Mouse (Mus musculus): Measurements from ENCODE around the gene Zdhhc14. TPM values are rescaled to one million over a fixed set of nuclear protein-coding genes. Genes with fewer than 3 reads are reported as not detected.

The Zdhhc14 gene
- polyA plus RNA-seq, 1 experiment, result 5.7 TPM

- TF ChIP-seq POLR2A (IDR thresholded peaks at IDR 0.05; ENCODE audit: low read depth, low read length), result no peak
- WGBS, result 71% methylated on average over 6 of the region's 6 CpGs
- Histone ChIP-seq H3K4me3 (ENCODE audit: extremely low read depth, insufficient read depth, insufficient read length) (no peak overlapping the region), H3K27me3 (ENCODE audit: control insufficient read depth, insufficient read depth, low read length) (no peaks in the 10 kb centered on the region), H3K36me3 (ENCODE audit: control insufficient read depth, insufficient read depth, low read length) (no peaks in the 10 kb centered on the region), H3K4me1 (ENCODE audit: control insufficient read depth, insufficient read depth, insufficient read length) (0 out of 2 replicates have a peak, but pooled peaks cover 3% of the 10 kb centered on the region), H3K27ac (ENCODE audit: insufficient read depth, low read length) (no peak overlapping the region)
- no peak for DNase-seq (ENCODE audit: low read depth in 1 of 2, low spot score in 2 of 2)
Measured at GRCm38 (mm10) chr17:5511724-5512123, 19.4 kb downstream of the Zdhhc14 start.

- H3K27me3 ChIP-seq (ENCODE audit: control insufficient read depth, insufficient read depth, low read length), result no peaks in the 10 kb centered on the region
- no peak for DNase-seq (ENCODE audit: low read depth in 1 of 2, low spot score in 2 of 2)
- no peaks in the 10 kb centered on the region; the same call in 1 of the 2 replicates for H3K36me3 ChIP-seq (ENCODE audit: control insufficient read depth, insufficient read depth, low read length)
- TF ChIP-seq POLR2A (IDR thresholded peaks at IDR 0.05; ENCODE audit: low read depth, low read length), result no peak
- TF ChIP-seq CTCF (IDR thresholded peaks at IDR 0.05; ENCODE audit: extremely low read depth, insufficient read depth, insufficient read length, insufficient replicate concordance), result no peak
- H3K4me3 ChIP-seq (ENCODE audit: extremely low read depth, insufficient read depth, insufficient read length), result no peak overlapping the region
- H3K27ac ChIP-seq (ENCODE audit: insufficient read depth, low read length), result no peak overlapping the region
- H3K4me1 ChIP-seq (ENCODE audit: control insufficient read depth, insufficient read depth, insufficient read length), result peaks cover 3% of the 10 kb centered on the region; the same call in 1 of the 2 replicates
- 95% methylated on average over 10 of the region's 10 CpGs for WGBS
Measured at GRCm38 (mm10) chr17:5519466-5519865, 27.1 kb downstream of the Zdhhc14 start.

GRCm38 (mm10) chr17:5519910-5520592, 27.7 kb downstream of the Zdhhc14 start:
- no peaks in the 10 kb centered on the region; the same call in 1 of the 2 replicates for H3K36me3 ChIP-seq (ENCODE audit: control insufficient read depth, insufficient read depth, low read length)
- TF ChIP-seq CTCF (IDR thresholded peaks at IDR 0.05; ENCODE audit: extremely low read depth, insufficient read depth, insufficient read length, insufficient replicate concordance) (no peak), POLR2A (IDR thresholded peaks at IDR 0.05; ENCODE audit: low read depth, low read length) (no peak)
- WGBS, result 65% methylated on average over 13 of the region's 13 CpGs
- DNase-seq (ENCODE audit: low read depth in 1 of 2, low spot score in 2 of 2), result peak in 1 of 2 experiments; percentile 10
- H3K4me1 ChIP-seq (ENCODE audit: control insufficient read depth, insufficient read depth, insufficient read length), result peaks cover 3% of the 10 kb centered on the region; the same call in 1 of the 2 replicates
- H3K27me3 ChIP-seq (ENCODE audit: control insufficient read depth, insufficient read depth, low read length), result no peaks in the 10 kb centered on the region
- no peak overlapping the region for H3K27ac ChIP-seq (ENCODE audit: insufficient read depth, low read length)
- H3K4me3 ChIP-seq (ENCODE audit: extremely low read depth, insufficient read depth, insufficient read length), result no peak overlapping the region

GRCm38 (mm10) chr17:5521532-5521931, 29.2 kb downstream of the Zdhhc14 start:
- TF ChIP-seq POLR2A (IDR thresholded peaks at IDR 0.05; ENCODE audit: low read depth, low read length), result no peak
- no peak for TF ChIP-seq CTCF (IDR thresholded peaks at IDR 0.05; ENCODE audit: extremely low read depth, insufficient read depth, insufficient read length, insufficient replicate concordance)
- no peak for DNase-seq (ENCODE audit: low read depth in 1 of 2, low spot score in 2 of 2)
- Histone ChIP-seq H3K27ac (ENCODE audit: insufficient read depth, low read length) (no peak overlapping the region), H3K4me1 (ENCODE audit: control insufficient read depth, insufficient read depth, insufficient read length) (peaks cover 3% of the 10 kb centered on the region; the same call in 1 of the 2 replicates), H3K4me3 (ENCODE audit: extremely low read depth, insufficient read depth, insufficient read length) (no peak overlapping the region), H3K27me3 (ENCODE audit: control insufficient read depth, insufficient read depth, low read length) (no peaks in the 10 kb centered on the region), H3K36me3 (ENCODE audit: control insufficient read depth, insufficient read depth, low read length) (no peaks in the 10 kb centered on the region; the same call in 1 of the 2 replicates)
- 50% methylated on average over 1 of the region's 1 CpGs for WGBS

- Histone ChIP-seq H3K4me3 (ENCODE audit: extremely low read depth, insufficient read depth, insufficient read length) (no peak overlapping the region), H3K27me3 (ENCODE audit: control insufficient read depth, insufficient read depth, low read length) (no peaks in the 10 kb centered on the region), H3K4me1 (ENCODE audit: control insufficient read depth, insufficient read depth, insufficient read length) (no peaks in the 10 kb centered on the region), H3K27ac (ENCODE audit: insufficient read depth, low read length) (no peak overlapping the region), H3K36me3 (ENCODE audit: control insufficient read depth, insufficient read depth, low read length) (no peaks in the 10 kb centered on the region)
- TF ChIP-seq CTCF (IDR thresholded peaks at IDR 0.05; ENCODE audit: extremely low read depth, insufficient read depth, insufficient read length, insufficient replicate concordance), result no peak
- no peak for TF ChIP-seq POLR2A (IDR thresholded peaks at IDR 0.05; ENCODE audit: low read depth, low read length)
- DNase-seq (ENCODE audit: low read depth in 1 of 2, low spot score in 2 of 2), result no peak
- WGBS, result 94% methylated on average over 6 of the region's 6 CpGs
Measured at GRCm38 (mm10) chr17:5529552-5529951, 37.2 kb downstream of the Zdhhc14 start.

GRCm38 (mm10) chr17:5532816-5533215, 40.5 kb downstream of the Zdhhc14 start:
- WGBS, result 83% methylated on average over 5 of the region's 5 CpGs
- no peak overlapping the region for H3K27ac ChIP-seq (ENCODE audit: insufficient read depth, low read length)
- H3K4me3 ChIP-seq (ENCODE audit: extremely low read depth, insufficient read depth, insufficient read length), result no peak overlapping the region
- H3K36me3 ChIP-seq (ENCODE audit: control insufficient read depth, insufficient read depth, low read length), result no peaks in the 10 kb centered on the region
- no peaks in the 10 kb centered on the region for H3K4me1 ChIP-seq (ENCODE audit: control insufficient read depth, insufficient read depth, insufficient read length)
- no peaks in the 10 kb centered on the region for H3K27me3 ChIP-seq (ENCODE audit: control insufficient read depth, insufficient read depth, low read length)
- DNase-seq (ENCODE audit: low read depth in 1 of 2, low spot score in 2 of 2), result no peak
- TF ChIP-seq POLR2A (IDR thresholded peaks at IDR 0.05; ENCODE audit: low read depth, low read length) (no peak), CTCF (IDR thresholded peaks at IDR 0.05; ENCODE audit: extremely low read depth, insufficient read depth, insufficient read length, insufficient replicate concordance) (no peak)

GRCm38 (mm10) chr17:5535357-5535756, 43.0 kb downstream of the Zdhhc14 start:
- Histone ChIP-seq H3K4me1 (ENCODE audit: control insufficient read depth, insufficient read depth, insufficient read length) (no peaks in the 10 kb centered on the region), H3K27me3 (ENCODE audit: control insufficient read depth, insufficient read depth, low read length) (no peaks in the 10 kb centered on the region), H3K36me3 (ENCODE audit: control insufficient read depth, insufficient read depth, low read length) (no peaks in the 10 kb centered on the region), H3K4me3 (ENCODE audit: extremely low read depth, insufficient read depth, insufficient read length) (no peak overlapping the region), H3K27ac (ENCODE audit: insufficient read depth, low read length) (no peak overlapping the region)
- WGBS, result 36% methylated on average over 3 of the region's 4 CpGs
- TF ChIP-seq POLR2A (IDR thresholded peaks at IDR 0.05; ENCODE audit: low read depth, low read length) (no peak), CTCF (IDR thresholded peaks at IDR 0.05; ENCODE audit: extremely low read depth, insufficient read depth, insufficient read length, insufficient replicate concordance) (peak; percentile 38; the same call in 1 of the 2 replicates)
- peak in 1 of 2 experiments; percentile 4 for DNase-seq (ENCODE audit: low read depth in 1 of 2, low spot score in 2 of 2)

All from spleen, adult 2 months (tissue).